Comparison of ENCODE assay signal across 8 mouse cellular contexts in the genomic region with DNA sequence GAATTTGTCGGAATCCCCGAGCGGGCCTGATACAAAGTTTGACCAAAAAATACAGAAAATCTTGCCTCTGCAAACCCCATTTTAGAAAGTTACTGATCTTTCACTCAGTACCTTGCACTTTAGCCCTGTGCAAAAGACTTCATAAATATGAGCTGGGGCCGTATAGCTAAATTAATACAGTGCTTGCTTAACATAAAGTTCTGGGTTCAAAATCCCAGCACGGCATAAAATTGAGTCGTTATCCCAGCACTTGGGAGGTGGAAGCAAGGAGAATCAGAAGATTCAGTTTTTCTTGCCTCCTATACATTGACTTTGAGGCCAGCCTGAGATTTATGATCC. TPM values are rescaled to one million over a fixed set of nuclear protein-coding genes. Genes with fewer than 3 reads are reported as not detected.
DNase-seq lines count a peak whose midpoint lies in the region; ATAC-seq and TF ChIP-seq lines count a peak whose summit lies in the region.

No protein-coding gene starts in this region.

- peak overlapping the region; percentile 64 for H3K9ac ChIP-seq in forebrain, embryonic 16.5 days (replicated peaks; ENCODE audit: low read depth, low read length)
- peak overlapping the region; percentile 90 for H3K9ac ChIP-seq in liver, postnatal 0 days (replicated peaks)

- peaks cover 33% of the 10 kb centered on the region for H3K4me1 ChIP-seq in forebrain, embryonic 16.5 days (replicated peaks; ENCODE audit: control insufficient read depth, insufficient read depth, low read length)
- H3K4me1 ChIP-seq in liver, postnatal 0 days (ENCODE audit: insufficient read depth): peaks cover 35% of the 10 kb centered on the region

- peak overlapping the region; percentile 66 for H3K4me2 ChIP-seq in forebrain, embryonic 16.5 days (ENCODE audit: low read length)
- peak overlapping the region; percentile 85 for H3K4me2 ChIP-seq in liver, postnatal 0 days (ENCODE audit: low read depth, low read length)

- peak; percentile 44 for ATAC-seq in CD4-positive, CD25-positive, alpha-beta regulatory T cell, adult 4 months
- ATAC-seq in forebrain, embryonic 16.5 days: peak; percentile 32
- no peak; the same call in 1 of the 2 replicates for ATAC-seq in liver, postnatal 0 days

- TF ChIP-seq EP300 in liver, postnatal 0 days (IDR thresholded peaks at IDR 0.05; ENCODE audit: low read depth): no peak

- H3K27ac ChIP-seq in gastrocnemius, adult 2 months: peak overlapping the region; percentile 93
- H3K27ac ChIP-seq in forebrain, embryonic 16.5 days (ENCODE audit: low read length): no peak overlapping the region
- peak overlapping the region; percentile 95 for H3K27ac ChIP-seq in liver, postnatal 0 days (ENCODE audit: low read depth)

- no peaks in the 10 kb centered on the region for H3K9me3 ChIP-seq in forebrain, embryonic 16.5 days (ENCODE audit: control insufficient read depth, low read length)
- no peaks in the 10 kb centered on the region for H3K9me3 ChIP-seq in liver, postnatal 0 days (ENCODE audit: low read length)

- H3K27me3 ChIP-seq in forebrain, embryonic 16.5 days (replicated peaks; ENCODE audit: control insufficient read depth, insufficient read depth, low read length): no peaks in the 10 kb centered on the region
- H3K27me3 ChIP-seq in liver, postnatal 0 days (ENCODE audit: insufficient read depth, low read length): no peaks in the 10 kb centered on the region

- DNase-seq in gastrocnemius, adult 2 months: no peak
- DNase-seq in gastrocnemius, postnatal 14 days: no peak
- DNase-seq in liver, postnatal 0 days: no peak
- no peak for DNase-seq in natural killer cell, adult 2 months (ENCODE audit: low spot score in 2 of 2)
- no peak for DNase-seq in right cerebral cortex, postnatal 10 days (ENCODE audit: low spot score in 2 of 2)
- no peak for DNase-seq in thymus, postnatal 36 days

- 10% methylated on average over 6 of the region's 6 CpGs for WGBS in forebrain, embryonic 16.5 days
- WGBS in liver, postnatal 0 days (ENCODE audit: insufficient replicate concordance): 5% methylated on average over 6 of the region's 6 CpGs

- no peaks in the 10 kb centered on the region; the same call in 1 of the 2 replicates for H3K36me3 ChIP-seq in forebrain, embryonic 16.5 days (ENCODE audit: control insufficient read depth, insufficient read depth)
- peaks cover 2% of the 10 kb centered on the region; the same call in 1 of the 2 replicates for H3K36me3 ChIP-seq in liver, postnatal 0 days (replicated peaks; ENCODE audit: insufficient read depth, low read length)

- peak overlapping the region; percentile 82 for H3K4me3 ChIP-seq in gastrocnemius, adult 2 months
- H3K4me3 ChIP-seq in forebrain, embryonic 16.5 days (replicated peaks; ENCODE audit: low read length): peak overlapping the region; percentile 73
- H3K4me3 ChIP-seq in liver, postnatal 0 days (ENCODE audit: low read depth, low read length): peak overlapping the region; percentile 95

- intact Hi-C loops in gastrocnemius, adult 2 months (cut with DNase I): loop anchor here (2.0 kb wide), 1 partner anchor 33 kb away; the partner anchor contains the start of gene Prdx1
- intact Hi-C loops in gastrocnemius, postnatal 14 days (cut with DNase I; ENCODE audit: low total_unique reads): no loop called here

- TF ChIP-seq CTCF in gastrocnemius, adult 2 months (IDR thresholded peaks at IDR 0.05): no peak
- no peak for TF ChIP-seq CTCF in liver, postnatal 0 days (IDR thresholded peaks at IDR 0.05; ENCODE audit: low read depth)

RNA-seq across cellular contexts. Expression of gene Akr1a1, which starts 0.3 kb away (rescaled TPM):
- total RNA-seq in gastrocnemius, adult 2 months (2021): 100 to 1,000 TPM; 178 to 196 TPM
- 100 to 1,000 TPM; 226 to 247 TPM for total RNA-seq in gastrocnemius, postnatal 14 days (2021)
- polyA plus RNA-seq in CD4-positive, CD25-positive, alpha-beta regulatory T cell, adult 4 months (2017; shearing (Covaris generic)): 100 to 1,000 TPM; 296 to 324 TPM
- 794 and 796 TPM in 2 replicates for polyA plus RNA-seq in forebrain, embryonic 16.5 days (2015; fragmentation: Nextera tagmentation; extraction: Ambion mirVana)
- polyA plus RNA-seq in liver, postnatal 0 days (2015; fragmentation: Nextera tagmentation; extraction: Ambion mirVana): 320 and 321 TPM in 2 replicates

RNA-seq across cellular contexts. Expression of gene Nasp, which starts 24.0 kb away (rescaled TPM):
- total RNA-seq in gastrocnemius, adult 2 months (2021): 10 to 100 TPM; 11.5 to 11.8 TPM
- 10 to 100 TPM; 16.2 to 17.4 TPM for total RNA-seq in gastrocnemius, postnatal 14 days (2021)
- 10 to 100 TPM; 44.2 to 46.8 TPM for polyA plus RNA-seq in CD4-positive, CD25-positive, alpha-beta regulatory T cell, adult 4 months (2017; shearing (Covaris generic))
- polyA plus RNA-seq in forebrain, embryonic 16.5 days (2015; fragmentation: Nextera tagmentation; extraction: Ambion mirVana): 127 and 131 TPM in 2 replicates
- polyA plus RNA-seq in liver, postnatal 0 days (2015; fragmentation: Nextera tagmentation; extraction: Ambion mirVana): 30.0 and 30.6 TPM in 2 replicates

RNA-seq across cellular contexts. Expression of gene Prdx1, which starts 33.6 kb away (rescaled TPM):
- total RNA-seq in gastrocnemius, adult 2 months (2021): 100 to 1,000 TPM; 260 to 273 TPM
- total RNA-seq in gastrocnemius, postnatal 14 days (2021): 100 to 1,000 TPM; 211 to 229 TPM
- 100 to 1,000 TPM; 602 to 696 TPM for polyA plus RNA-seq in CD4-positive, CD25-positive, alpha-beta regulatory T cell, adult 4 months (2017; shearing (Covaris generic))
- 455 and 488 TPM in 2 replicates for polyA plus RNA-seq in forebrain, embryonic 16.5 days (2015; fragmentation: Nextera tagmentation; extraction: Ambion mirVana)
- polyA plus RNA-seq in liver, postnatal 0 days (2015; fragmentation: Nextera tagmentation; extraction: Ambion mirVana): 2,167 and 2,192 TPM in 2 replicates

RNA-seq across cellular contexts. Expression of gene Ccdc17, which starts 55.3 kb away (rescaled TPM):
- total RNA-seq in gastrocnemius, adult 2 months (2021): 1 to 10 TPM; 1.4 to 2.0 TPM
- 1 to 10 TPM; 1.5 to 1.8 TPM for total RNA-seq in gastrocnemius, postnatal 14 days (2021)
- 10 to 100 TPM; 11.2 to 18.8 TPM for polyA plus RNA-seq in CD4-positive, CD25-positive, alpha-beta regulatory T cell, adult 4 months (2017; shearing (Covaris generic))
- polyA plus RNA-seq in forebrain, embryonic 16.5 days (2015; fragmentation: Nextera tagmentation; extraction: Ambion mirVana): 1.9 and 3.6 TPM in 2 replicates
- polyA plus RNA-seq in liver, postnatal 0 days (2015; fragmentation: Nextera tagmentation; extraction: Ambion mirVana): 2.9 TPM in 2 replicates

RNA-seq across cellular contexts. Expression of gene Mmachc, which starts 56.4 kb away (rescaled TPM):
- total RNA-seq in gastrocnemius, adult 2 months (2021): 10 to 100 TPM; 25.5 to 46.4 TPM
- total RNA-seq in gastrocnemius, postnatal 14 days (2021): 10 to 100 TPM; 25.5 to 28.9 TPM
- polyA plus RNA-seq in CD4-positive, CD25-positive, alpha-beta regulatory T cell, adult 4 months (2017; shearing (Covaris generic)): 1 to 10 TPM; 3.4 to 9.2 TPM
- polyA plus RNA-seq in forebrain, embryonic 16.5 days (2015; fragmentation: Nextera tagmentation; extraction: Ambion mirVana): 24.9 and 27.8 TPM in 2 replicates
- 10.8 and 10.9 TPM in 2 replicates for polyA plus RNA-seq in liver, postnatal 0 days (2015; fragmentation: Nextera tagmentation; extraction: Ambion mirVana)
